Mouse (Mus musculus) spleen, adult 2 months (tissue): Measurements from ENCODE around the gene Clip1.

Experiments used
- CTCF ChIP-seq: fragments of 200-500 bp; IDR thresholded peaks from 2 replicates; pipeline ENCODE4 v1.5.1; 2011; ENCODE audit warnings: mild to moderate bottlenecking, inconsistent platforms; ENCODE audit not compliant: insufficient read depth, insufficient read length, insufficient replicate concordance; ENCODE audit errors: extremely low read depth
- POLR2A ChIP-seq: fragments of 200-500 bp; IDR thresholded peaks from 2 replicates; pipeline ENCODE4 v1.6.1; 2011; ENCODE audit warnings: low read depth, low read length, inconsistent platforms

GRCm38 (mm10) chr5:123631210-123631609 lies 53.2 kb downstream of the Clip1 start:
- TF ChIP-seq CTCF (no peak), POLR2A (no peak)
